Mouse (Mus musculus) cerebellum, adult 11 months (tissue): Measurements from ENCODE around the gene Kif16b.

Source experiments
- DNase-seq: peaks from one replicate; pipeline ENCODE4 v3.0.0; 2022

Gene Kif16b

DNA sequence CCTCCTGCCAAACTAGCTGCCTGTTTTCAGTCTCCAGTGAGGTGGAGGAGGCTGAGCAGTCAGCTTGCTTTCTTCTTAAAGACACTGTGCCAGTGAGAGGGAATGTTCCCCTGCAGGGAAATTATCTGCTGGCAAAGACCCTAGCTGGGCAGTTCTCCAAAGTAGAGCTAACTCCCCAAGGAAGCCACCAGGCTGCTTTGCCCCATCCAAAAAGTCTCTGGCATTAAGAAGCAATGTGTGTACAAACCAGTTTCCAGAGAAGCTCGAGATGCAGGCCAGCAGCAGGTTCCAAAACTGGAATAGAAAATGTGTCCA is 169.6 kb downstream of the Kif16b start:
- peak; percentile 64 for DNase-seq

DNA sequence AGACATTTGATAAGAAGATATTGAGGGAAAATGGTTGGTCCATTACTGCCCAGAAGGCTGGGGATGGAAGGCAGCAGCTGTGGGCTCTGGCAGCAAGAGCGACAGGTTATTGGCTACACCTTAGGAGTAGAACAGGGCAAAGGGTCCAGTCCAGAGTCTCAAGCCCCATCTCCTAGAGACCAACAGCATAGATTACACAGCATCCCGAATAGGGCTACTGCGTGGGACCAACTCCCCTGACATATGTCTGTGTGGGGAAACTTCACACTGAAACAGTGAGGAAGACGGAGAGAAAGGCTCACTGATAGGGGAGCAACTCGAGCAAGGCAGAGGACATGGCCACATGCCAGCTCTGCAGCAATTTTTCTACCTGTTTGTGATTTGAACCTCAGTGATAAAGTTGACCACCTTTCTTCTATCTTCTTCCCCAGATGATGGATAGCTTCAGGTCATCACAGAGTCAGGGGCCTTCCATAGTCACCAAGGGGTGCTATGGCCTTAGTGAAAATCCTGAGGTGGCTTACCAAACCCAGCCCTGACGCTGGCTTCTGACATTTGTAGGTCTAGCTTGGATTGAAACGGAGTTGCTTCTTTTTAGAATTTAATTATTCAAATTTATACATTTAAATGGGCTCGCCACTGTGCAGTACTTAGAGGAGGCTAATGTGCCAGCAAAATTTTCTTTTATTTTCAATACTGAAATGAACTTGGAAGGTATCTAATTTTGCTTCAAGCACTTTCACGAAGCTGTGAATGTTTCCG is 170.1 kb downstream of the Kif16b start:
- no peak for DNase-seq

DNA sequence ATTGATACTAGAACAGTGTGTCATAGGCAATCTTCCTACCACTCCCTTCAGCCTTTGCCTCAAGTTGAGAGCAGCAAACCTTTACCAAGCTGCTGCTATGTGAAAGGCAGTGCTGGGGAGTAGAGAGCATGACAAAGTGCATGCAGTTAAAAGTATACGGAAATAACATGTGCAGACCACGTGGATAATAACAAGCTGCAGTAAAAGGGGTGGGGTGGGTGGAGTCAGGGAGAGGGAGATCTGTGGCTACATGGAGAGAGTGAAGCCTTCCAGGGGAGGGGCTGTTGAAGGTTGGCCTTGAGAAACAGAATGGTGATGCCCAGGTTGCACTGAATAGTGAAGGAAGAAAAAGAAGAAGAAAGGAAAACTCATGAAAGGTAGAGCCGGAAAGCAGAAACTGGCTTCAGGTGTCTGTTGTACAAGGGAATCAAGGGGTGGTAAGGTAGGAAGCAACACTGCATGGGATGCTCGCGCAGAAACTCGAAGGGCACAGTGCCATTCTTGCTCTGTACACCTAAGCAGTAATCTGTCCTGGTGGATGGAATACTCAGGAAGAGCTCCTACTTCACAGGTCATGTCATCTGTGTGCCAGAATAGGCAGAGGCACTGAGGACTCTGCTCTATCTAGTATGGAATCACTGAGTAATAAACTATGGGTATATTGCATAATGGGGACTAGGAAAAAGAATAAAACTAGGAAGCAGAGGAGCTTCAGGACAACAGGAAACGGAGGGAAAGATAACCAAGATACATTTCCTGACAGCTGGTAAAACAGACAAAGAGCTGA is 176.9 kb downstream of the Kif16b start:
- no peak for DNase-seq

DNA sequence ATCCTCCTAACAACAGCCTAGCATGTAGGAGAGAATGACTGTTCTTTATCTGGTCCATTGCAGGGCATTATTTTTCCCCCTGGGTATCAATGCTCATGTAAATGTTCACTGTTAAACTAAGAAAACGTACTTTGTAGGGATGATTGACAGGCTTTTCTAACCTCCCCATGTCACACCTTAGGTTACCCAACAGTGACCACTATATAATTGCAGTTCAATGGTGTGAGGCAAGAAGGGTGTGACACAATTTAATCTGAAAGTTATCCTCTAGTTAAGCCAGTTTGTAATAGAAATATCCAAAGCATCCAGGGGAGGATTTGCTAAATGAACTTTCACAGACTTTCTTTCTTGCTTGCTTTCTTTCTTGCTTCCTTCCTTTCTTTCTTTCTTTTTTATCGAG is 181.2 kb downstream of the Kif16b start:
- DNase-seq = no peak

DNA sequence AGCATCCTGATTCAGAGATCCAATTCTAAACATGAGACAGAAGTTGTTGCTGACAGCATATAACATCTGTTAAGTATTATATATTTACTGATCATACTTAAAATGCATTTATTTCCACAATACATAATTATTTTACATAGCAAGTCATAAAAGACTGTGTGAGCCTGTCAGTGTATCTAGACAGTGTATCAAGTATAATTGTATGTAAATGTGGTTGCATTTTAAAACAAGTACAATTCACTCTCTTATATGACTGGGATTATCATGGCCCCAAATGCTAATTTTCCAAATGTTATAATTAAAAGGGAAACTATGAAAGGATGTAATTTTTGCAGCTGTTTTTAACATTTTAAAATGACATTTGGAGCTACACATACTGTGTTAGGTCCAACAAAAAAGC is 182.3 kb downstream of the Kif16b start:
- no peak for DNase-seq

DNA sequence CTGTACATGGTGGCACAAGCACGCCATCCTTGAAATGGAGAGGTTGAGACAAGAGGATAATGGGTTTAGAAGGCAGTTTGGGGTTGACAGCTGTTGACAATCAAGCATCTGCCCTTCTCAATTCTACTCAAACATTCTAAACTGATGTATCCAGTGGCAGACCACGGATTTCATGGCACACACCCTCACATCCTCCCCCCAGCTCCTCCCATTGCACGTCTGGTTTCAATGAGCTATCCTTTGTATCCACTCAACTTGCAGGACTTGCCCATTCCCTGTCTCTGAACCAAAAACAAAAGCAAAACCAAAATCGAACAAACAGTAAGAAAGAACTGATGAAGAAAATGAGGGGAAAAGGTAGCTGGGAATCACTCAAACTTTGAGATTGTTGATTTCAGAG is 183.7 kb downstream of the Kif16b start:
- DNase-seq = no peak

DNA sequence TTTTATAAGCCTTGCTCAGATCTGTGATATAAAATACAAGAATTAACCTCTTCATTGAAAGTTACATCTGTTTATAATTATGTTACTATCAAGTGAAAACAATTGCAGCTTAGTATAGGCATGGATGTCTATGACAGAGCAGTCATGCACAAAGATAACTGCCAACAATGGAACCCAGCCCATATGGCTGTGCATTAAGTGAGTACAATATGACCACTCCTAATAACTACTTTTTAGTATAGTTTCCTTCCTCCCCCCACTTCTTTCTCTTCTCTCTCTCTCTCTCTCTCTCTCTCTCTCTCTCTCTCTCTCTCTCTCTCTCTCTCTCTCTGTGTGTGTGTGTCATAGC is 185.4 kb downstream of the Kif16b start:
- DNase-seq = no peak

DNA sequence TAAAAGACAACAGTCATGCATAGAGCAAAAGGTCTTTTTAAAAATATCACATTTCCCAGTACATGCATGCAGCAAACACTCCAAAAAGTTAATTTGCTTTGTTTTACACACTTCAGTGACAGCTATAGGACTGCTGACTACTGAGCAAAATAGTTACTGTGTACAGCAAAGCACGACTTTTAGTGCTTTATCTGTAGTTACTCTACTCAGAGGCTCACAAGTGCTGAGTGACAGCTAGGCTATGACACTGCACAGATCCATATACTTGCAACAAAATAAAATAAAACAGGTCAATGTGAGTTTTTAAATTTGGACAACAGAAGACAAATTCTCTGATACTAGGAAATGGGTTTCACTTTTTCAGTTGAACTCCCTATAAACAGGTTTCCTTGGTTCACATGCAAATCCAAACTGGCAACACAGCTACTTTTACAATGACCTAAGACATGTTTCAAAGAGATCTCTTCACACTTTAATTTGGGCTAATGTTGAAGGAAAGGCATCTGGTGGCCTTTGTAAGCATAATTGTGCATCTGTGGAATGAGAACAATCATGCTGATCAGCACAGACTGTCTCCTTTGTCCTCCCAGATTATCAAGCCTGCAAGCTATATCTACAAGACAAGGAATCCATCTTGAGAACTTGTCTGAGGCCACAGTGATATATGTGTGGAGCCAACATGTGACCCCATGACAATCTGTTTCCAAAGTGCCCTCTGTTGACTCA is 186.0 kb downstream of the Kif16b start:
- DNase-seq = no peak

DNA sequence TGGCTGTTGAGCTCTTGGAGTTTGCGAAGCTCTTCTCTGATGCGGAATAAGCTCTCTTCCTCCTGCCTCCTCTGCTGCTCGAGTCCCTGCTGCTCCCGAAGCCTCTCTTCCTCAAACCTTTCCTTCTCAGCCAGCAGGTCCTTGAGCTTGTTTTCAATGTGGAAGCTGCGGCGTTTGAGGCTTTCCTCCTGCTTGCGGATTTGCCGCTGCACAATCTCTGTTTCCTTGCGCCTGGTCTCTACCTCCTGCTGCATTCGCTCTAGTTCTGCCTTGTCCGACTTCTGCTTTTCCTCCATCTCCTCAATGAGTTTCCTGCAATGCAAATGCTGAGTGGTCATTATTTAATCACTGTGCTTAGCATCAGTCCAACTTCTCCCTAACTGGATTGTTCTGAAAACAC is 188.6 kb downstream of the Kif16b start:
- DNase-seq = no peak

DNA sequence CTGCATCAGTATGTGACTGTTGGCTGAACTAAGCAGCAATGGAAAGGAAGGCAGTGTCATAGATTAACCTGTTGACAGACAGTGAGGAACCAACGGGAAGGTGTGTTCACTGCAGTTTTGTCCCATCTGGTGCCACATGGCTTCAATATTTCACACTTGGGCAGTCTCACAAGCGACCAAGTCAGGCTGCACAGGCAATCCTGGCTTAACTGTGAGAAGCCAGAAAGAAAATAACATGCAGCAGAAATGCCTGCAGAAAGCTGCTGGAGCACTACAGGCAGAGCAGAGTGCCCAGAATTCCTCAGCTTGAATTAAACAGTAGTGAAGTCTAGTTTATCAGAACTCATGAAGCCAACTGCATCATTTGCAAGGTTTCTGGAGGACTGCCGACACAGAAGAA is 192.0 kb downstream of the Kif16b start:
- DNase-seq = peak; percentile 14

DNA sequence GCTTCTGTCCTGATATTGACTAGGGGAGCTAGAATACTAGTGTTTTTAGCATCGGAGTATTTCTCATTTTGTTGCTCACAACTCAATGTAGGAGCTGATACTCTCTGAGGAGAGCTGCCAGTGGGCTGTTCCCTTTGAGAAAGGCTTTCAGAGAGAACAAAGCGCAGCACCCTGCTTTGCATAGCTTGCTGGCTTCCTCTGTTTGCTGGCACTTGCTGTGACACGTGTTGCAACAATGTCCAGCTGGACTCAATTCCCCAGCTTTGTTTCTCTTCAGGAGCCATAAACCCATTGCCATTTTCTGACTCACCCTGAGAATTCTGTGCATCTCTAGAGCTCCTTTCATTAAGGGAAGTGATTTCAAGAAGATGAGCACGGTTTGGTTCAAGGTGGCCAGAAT is 200.6 kb downstream of the Kif16b start:
- no peak for DNase-seq

DNA sequence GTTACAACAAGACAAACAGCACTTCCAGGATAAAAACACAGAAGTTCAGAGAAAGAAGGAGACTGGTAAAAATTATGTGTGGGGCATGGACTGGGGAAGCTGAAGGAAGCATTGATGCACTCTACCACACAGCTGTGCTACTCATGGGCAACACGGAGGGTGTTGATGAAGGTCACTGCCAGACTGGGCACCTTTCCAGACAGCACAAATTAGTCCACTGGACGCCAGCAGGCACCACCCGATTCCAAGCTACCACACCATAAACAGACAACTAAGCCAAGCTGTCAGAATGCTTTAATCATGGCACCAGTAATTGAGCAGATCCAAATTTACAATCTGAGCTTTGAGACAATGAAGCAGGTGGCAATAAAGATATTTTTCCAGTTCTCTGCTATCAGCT is 202.7 kb downstream of the Kif16b start:
- DNase-seq = peak; percentile 24

DNA sequence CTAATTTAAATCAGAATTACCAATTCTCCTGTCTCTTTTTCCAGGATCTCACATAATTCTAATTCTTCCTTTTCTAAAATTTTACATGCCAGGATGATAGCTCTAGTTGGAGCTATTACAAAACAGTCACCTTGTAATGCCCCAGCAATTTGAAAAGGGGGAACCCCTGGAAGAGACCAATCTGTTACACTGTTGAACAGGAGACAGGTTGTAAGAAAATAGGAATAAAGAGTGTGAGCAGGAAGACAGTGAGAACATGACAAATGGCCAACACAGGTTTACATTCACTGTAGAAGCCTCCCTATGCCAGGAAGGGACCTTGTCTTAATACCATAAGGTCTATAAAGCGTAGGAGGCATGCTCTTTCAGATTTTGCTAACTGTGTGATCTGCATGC is 206.4 kb downstream of the Kif16b start:
- no peak for DNase-seq

DNA sequence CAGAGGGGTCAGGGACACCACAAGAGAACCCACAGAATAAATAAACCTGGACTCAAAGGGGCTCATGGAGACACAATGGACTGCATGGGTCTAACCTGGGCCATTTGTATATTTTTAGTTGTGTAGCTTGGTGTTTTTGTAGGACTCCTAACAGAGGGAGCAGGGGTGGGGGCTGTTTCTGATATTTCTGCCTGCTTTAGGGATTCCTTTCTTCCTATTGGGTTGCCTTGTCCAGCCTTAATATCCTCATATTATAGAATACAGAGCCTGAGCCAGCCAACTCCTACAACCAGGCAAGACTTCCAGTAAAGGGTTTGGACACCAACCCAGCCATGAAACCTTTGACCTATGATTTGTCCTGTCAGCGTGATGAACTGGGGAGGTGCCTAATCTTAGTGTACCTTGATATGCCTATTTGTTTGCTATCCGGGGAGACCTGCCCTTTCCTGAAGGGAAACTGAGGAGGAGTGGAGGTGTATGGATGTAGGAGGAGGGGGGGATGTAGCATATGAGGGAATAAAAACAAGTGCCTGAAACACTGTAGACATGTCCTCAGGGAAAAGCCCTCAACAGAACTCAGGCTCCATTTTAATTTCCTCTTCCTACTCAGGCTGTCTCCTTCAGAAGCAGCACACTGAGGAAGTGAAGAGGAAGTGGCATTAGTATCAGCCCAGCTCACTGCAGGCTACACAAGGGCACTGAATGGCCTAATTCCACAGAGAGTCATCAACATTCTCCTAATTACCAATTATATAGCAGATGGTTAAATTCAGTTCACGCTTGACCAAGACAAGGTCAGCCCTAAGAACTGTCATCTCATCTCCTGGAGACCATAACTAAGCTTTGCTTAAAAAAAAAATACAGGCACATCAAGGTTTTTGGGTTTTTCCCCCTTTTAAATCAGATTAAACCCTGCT is 207.1 kb downstream of the Kif16b start:
- peak; percentile 16 for DNase-seq

DNA sequence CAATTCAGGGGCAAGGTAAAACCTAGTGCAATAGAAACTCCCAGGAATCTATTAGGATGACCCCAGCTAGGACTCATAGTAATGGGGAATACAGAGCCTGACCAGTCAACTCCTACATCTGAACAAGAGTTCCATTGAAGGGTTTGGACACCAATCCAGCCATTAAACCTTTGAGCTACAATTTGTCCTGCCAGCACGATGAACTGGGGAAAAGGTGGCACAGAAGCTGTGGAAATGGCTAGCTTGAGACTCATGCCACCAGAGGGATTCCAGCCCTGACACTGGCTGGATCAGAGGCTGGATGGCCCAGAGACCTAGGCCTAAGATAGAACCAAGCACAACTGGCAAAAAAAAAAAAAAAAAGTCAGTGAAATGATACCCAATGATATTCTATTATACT is 207.9 kb downstream of the Kif16b start:
- DNase-seq = no peak

DNA sequence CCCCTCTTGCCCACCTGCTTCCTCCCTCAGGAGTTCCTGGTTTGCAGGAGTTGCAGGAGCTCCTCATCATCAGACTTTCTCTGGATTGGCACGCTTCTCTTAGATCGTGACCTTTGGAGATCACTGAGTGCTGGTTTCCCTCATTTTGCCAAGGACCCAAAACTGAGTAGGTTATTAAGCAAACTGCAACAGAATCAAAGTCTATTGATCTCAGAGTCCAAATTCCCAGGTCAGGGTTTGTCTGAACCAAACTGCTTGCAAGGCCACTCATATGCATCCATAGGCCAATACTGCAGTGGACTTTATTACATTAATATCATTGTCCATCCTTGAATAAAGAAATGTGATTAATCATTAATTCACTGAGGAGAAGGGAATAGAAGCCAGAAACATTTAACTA is 211.8 kb downstream of the Kif16b start:
- no peak for DNase-seq

DNA sequence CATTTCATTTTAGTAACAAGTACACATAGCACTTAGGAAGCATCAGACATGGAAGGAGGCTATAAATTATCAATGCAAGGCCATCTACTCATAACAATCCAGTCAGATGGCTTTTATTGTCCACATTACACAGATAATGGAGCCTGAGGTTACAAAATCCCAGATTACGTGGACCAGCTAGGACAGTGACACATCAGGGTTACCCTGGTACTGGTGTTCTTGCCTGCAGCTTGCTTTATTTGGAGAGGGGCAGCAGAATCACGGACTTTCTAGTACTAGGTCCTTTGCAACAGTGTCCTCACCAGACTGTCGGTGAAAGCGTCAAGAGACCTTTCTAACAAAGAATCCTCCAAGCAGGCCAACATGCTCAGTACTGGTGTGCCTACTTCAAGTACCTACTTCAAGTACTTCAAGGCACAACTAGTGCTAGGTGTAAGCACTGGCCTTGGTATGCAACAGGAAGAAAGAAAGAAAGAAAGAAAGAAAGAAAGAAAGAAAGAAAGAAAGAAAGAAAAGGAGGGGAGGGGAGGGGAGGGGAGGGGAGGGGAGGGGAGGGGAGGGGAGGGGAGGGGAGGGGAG is 213.3 kb downstream of the Kif16b start:
- DNase-seq = no peak

DNA sequence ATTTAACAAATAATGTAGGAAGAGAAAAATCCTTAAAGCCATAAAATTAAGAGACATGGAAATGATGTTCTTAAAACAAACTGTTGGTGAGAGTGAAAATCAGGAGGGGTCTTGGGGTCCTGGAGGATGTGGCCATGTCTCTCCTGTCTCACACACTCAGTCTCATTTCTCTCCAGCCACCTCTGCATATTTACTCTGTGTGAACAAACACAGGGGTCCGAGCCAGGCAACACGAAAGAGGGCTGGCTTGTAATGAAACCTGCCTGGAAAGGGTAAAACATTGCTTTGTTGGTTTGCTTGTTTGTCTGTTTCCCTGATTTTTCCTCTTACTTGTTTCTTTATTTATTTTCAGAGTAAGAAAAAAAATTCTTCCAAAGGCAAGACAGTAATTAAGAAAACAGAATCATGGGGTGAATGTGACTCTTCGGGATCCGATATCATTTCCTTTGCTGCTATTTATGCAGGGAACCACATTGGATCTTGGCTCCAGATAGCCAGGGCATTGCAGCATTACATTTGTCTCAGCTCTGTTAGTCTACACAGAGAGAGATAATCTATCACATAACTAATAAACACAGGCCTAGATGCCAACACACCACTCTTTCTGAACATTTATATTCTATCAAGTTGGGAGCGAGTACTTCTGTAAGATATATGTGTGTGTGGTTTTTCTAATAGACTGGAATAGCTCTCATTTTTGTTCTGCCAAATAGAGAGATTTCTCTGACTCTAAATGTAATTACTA is 218.2 kb downstream of the Kif16b start:
- no peak for DNase-seq

DNA sequence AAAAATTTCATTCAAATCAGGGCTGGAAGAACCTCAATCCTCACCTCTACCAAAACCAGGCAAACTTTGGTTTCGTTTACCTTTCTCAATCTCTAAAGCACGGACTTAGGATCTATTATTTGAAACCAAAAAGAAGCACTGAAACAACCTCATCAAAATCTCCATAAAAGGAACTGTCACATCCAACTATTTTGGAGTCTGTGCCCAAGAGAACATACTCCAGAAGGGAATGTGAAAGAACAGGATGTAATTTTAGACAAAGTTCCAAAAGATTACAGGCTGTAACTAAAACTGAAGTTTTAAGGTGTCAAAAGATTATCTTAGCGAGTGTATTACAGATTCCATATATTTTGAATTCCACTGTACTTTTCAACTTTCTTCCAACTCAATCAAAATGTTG is 232.9 kb downstream of the Kif16b start:
- no peak for DNase-seq

DNA sequence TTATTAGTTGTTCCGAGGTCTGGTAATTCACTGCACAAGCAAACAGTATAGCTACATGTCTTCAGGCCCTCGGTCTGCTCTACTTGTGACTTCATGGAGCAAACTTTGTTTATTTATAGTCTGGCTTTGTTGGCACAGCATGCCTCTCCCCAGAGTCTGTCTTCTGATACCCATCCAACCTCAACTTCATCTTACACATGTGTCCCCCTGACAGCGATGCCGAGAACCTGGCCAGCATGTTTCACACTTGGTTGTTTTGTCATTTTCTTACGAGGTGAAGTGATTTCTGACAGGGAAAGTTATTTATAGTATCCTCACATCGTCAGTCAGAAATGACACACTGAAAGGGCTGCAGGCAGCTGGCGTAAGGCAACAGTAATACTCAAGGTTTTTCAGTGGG is 249.7 kb downstream of the Kif16b start:
- DNase-seq = no peak

DNA sequence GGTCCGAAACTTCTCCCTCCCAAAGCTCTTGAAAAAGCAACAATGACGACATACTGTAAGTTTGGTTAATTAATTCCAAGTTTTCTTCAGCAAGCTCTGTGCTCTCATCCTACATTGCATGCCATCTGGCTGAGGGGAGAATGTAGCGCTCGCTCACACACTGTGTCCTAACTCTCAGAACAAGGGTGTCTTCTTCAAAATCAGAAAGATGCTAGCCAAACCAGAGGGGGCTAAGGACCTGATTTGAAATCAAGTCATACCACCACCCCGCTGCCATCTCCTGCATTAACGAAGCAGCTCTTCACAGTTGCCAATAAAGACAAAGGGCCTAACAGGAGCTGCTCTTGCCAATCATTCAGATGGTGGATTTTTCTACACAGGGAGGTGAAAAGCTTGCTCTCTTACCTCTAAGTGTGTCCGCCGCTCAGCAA is 253.3 kb downstream of the Kif16b start:
- no peak for DNase-seq

DNA sequence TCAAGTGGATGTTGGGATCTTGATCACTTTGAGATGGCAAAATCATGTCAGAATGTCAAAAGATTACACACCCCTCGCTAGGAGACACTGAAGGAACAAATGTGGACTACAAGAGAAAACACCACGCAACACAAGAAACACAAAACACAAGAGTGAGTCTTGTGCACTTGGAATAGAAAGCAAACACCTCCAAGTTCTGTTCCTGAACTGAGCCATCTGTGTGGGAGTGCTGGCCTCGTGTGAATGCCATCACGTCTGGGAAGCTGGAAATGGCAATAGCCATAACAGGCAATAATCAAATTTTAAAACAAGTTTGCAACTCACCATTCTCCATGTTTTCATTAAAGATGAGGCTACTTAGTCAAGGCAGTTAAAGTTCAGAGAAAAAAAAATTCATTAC is 254.5 kb downstream of the Kif16b start:
- no peak for DNase-seq
